Mouse (Mus musculus): ENCODE data around the gene BC030870.
A peak's percentile ranks its signal among the peaks of the same experiment; 100 is the strongest.
"Not testable (repeated sequence)": the region's sequence is repeated elsewhere in the genome, so short reads cannot be mapped to it uniquely, and the experiment has no call there.

BC030870 gene

DNA sequence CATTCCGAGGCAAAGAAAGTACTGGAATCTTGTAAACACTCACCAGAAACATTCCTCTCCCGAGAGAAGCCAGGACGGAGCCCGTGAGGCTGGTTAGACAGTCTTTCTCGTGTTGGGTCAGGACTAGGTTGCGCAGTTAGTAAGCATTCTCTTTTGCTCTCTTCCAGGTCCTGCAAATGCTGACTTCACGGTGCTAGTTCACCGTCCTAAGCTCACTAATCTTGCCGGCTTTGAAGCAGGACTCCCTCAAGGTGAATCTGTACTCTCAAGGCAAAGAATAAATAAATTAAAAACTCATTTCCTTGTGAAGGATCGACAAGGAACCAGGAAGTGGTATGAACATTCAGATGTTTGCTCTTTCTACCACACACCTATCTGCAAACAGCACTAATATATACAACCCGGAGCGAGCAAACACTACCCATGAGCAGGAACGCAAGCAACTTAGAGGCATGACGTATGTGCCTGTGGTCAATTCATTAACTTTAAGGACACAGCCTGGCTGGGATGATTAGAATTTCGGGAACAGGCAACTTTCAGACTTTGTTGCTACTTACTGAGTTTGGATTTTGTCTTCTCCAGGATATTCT is at the start of gene BC030870:
BC030870 (minus strand) TSS at position 365 of the 590 bp plus-strand sequence.
- no peak for DNase-seq (ENCODE audit: low spot score)

DNA sequence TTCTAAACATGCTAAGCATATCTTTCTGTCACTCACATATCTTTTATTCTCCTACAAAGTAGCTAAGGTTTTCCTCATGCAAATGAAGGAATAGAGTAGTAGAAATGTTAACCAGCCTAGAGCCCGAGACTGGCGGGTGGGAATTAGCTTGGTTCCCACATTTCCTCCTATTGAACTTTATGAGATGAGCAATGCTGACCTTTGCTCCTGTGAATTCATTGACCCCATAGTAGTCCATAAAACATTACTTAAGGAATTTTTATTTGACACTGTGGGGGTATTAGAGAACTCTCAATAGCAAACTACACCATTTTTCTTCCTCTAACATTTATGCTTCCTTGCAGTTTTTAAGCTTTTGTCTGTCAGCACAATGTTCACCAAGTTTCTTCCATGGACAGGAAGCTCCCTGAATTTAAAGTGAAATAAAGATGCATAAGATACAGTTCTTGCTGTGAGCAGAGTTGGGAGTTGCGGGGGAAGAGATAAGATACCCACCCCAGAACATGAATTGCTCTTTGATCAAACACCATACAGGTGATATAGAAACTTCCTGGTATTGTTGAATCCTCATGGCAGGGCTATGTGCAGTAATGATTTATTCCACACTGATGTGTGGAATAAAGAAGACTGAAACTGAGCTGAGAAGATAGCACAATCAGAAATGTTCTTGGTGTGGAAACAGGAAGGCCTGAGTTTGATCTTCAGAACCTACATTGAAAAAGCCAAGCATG is 45.5 kb upstream of the BC030870 start:
- DNase-seq (ENCODE audit: low spot score): no peak

DNA sequence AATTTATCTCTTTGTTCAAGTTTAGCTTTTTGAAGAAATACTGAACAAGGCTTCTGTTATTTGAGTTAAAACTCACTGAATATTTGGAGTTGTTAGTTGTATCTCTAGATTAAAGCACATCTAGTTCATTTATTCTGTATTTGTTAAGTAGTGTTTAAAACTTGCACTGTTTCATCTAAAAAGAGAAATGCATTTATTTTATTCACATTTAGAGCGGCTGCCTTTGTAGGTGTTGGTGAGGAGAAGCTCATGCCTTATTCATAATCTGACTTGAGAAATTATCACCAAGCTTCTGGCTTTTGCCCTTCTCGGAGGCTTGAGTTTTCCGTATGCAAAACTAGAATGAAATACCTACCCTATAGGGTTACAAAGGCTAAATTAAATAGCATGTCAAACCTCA is 39.8 kb upstream of the BC030870 start:
- no peak for DNase-seq (ENCODE audit: low spot score)

DNA sequence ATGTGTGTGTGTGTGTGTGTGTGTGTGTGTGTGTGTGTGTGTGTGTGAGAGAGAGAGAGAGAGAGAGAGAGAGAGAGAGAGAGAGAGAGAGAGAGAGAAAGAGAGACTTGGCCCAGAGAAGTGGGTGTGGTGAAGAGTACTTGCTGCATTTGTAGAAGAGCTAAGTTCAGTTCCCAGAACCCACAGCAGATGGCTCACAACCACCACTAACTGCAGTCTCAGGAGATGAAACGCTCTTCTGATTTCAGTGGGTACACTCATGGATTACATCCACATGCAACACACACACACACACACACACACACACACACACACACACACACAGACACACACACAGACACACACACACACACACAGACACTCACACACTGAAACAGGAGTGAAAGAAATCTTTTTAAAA is 31.3 kb upstream of the BC030870 start:
- DNase-seq (ENCODE audit: low spot score): not testable (repeated sequence)

DNA sequence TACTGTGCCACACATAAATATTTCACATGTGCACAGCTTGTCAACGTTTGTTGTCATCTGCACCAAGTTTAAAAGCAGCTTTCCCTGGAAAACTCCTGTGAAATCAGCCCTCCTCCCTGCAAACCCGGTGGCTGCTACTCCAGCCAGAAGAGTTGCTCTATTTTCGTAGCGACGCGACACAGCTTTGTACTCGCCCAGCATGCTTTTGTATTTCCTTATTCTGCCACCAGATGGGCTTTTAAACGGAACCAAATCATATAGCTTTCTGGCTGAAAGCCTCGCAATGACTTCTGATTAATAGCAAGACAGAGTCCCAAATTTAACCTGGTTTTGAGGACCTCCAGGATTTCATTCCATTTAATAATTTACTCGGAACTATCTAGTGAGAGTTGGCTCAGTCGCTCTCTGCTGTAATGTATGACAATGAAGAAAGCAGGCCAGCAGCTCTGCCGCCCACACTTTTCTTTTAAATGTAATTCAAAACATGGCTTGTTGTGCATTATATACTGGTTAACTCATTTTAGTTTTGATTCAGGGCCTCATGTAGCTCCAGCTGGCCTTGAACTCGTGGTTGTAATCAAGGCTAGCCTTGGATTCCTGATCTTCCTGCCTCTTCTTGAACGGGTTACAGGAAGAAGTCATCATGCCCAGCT is 29.9 kb upstream of the BC030870 start:
- DNase-seq (ENCODE audit: low spot score): no peak

DNA sequence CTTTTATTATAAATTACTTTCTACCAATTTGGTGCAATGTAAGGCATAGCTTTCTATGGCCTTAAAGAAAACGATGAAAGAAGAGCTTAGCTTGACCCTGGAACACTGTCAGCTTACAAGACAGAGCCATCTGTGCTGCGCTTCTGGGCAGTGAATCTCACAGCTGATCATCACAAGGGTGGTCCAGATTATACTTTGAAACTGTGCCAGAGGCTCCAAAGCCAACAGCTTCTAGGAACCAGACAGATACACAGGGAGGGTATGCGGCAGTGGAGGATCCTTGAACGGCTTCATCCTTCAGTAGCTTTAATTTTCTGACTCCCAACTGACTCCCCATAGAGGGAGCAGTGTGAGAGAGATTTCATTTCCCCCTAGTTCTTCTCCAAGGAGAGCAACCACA is 28.5 kb upstream of the BC030870 start:
- DNase-seq (ENCODE audit: low spot score): no peak

DNA sequence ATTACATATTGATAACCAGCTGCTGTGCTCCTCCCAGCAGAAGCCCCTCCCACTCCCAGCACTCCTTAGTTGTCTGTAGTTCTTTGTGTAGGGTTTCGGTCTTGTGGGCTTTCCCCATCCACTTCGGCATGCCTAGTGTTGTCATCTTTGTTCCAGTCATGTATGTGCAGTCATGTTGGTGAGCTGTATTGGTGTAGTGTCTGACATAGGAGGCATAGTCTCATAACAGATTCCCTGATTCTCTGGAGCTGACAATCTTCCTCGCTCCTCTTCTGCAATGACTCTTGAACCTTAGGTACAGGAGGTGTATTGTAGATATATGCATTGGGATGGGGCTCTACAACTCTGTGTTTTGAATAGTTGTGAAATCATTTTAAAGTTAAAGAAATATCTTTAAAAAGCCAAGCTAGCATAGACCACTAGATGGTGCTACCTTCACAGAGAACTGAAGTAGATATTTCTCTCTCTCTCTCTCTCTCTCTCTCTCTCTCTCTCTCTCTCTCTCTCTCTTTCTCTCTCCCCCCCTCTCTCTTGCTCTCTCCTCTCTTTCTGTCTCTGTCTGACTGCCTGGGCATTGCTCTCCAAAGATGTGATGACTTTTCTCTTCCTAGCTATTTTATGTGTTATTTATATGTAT is 9.6 kb upstream of the BC030870 start:
- DNase-seq (ENCODE audit: low spot score): no peak

DNA sequence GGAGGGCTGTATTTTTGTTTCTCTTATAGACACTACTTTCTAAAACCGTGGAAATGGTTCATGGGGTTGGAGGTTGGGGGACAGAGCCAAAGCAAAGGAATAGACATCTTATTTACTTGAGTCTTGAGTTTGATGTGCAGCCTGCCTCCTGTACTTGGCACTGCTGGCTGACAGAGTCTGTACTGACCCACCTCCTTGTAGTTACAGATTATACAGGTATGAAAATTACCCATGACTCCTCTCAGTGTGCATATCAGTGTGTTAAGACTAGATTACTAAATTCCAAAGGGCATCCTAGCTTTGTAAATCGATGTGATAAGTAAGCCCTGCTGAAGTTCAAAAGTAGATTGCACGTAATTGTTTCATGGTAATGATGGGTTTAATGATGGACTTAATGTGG is 2.9 kb downstream of the BC030870 start:
- DNase-seq (ENCODE audit: low spot score): no peak

DNA sequence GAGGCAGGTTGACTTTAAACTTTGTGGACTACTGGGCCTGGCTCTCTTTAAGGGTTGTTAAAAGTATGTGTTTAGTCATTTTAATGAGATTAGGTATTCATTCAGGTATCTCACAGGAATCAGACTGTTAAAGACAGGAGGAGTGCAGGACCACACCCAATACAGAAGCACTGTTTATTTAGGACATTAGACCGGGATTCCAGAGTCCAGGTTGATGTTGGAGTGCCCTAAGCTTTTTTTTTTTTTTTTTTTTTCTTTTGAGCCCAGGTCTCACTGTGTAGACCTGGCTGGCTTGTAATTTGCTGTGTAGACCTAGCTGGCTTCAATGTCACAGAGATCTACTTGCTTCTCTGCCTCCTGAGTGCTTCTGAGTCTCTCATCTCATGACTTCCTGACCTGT is 3.3 kb downstream of the BC030870 start:
- DNase-seq (ENCODE audit: low spot score): no peak

DNA sequence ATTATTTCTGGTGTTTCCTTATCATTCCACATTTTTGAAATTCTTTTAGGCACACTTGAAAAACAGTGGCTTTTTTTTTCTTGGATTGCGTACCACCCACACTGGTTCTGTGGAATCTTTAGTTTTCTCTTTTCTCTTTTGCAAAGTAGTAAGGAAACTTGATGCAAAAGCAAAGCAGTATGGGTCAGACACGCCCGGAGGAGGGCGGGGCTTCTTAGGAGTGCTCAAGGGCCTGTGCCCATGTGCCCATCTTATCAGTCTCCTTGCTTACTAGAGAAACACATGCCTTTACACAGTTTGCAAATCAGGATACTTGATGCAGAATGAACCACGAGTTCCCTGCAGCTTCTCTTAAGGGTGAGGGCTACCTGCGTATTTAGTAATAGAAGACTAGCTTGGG is 17.3 kb downstream of the BC030870 start:
- no peak for DNase-seq (ENCODE audit: low spot score)

DNA sequence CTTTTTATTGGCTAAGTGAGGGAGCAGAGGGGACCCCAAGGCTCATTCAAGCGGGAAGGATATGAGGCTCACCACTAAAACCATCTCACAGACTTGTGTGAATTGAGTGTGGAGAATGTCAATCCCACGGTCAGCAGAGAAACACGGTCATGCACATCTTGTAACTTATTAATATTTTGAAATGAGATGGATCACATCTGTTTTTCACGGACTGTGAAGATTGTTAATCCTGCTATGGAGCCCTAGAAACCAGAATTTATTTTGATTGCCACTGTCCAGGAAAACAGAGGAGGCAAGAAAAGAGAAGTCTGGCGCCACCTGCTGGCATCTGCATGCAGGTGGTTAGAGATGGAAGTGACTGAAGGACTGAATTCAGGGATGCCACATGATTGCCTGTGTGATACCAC is 19.1 kb downstream of the BC030870 start:
- peak; percentile 57 for DNase-seq (ENCODE audit: low spot score)

DNA sequence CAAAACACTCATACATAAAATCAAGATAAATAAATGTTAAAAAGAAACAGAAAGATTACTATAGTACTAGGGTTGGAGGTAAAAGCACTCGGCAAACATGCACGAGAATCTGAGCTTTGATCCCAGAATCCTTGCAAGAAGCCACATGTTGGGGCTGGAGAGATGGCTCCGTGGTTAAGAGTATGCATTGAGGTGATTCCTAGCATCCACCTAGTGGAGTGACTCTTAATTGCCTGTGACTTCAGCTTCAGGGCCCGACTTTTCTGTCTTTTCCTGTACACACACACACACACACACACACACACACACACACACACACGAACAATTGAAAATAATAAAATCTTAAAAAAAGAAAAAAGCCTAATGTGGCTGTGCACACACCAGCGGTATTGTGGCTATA is 20.4 kb downstream of the BC030870 start:
- no peak for DNase-seq (ENCODE audit: low spot score)

DNA sequence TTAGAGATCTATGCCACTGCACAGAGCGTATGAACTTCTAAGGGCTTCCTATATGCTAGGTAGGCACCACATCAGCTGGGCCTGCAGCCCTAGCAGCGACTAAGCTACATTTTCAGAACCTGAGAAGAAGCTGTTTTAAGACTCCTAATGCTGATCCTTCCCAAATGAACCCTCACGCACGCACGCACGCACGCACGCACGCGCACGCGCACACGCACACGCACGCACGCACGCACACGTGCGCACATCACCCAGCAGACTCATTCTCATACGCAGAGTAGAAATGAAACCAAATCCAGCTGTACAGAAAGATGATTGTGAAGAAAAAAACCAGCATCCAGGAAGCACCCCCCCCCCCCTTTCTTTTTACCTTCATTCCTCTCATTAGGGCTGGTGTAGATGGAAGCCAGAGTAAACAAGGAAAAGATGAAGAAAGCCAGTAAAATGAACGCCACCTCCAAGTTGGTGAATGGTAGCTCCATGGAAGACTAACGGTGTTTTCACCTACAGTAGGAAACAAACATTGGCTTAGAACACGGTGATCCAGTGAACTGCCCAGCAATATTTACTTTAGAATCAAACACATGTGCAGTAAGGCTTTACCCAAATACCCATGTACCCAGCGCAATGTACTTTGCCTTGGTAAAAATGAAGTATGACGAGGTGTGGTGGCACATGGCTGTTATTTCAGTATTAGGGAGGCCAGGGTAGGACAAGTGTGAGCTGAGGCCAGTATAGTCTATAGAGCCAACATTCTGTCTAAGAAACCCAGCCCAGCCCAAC is 21.2 kb downstream of the BC030870 start:
- no peak for DNase-seq (ENCODE audit: low spot score)

DNA sequence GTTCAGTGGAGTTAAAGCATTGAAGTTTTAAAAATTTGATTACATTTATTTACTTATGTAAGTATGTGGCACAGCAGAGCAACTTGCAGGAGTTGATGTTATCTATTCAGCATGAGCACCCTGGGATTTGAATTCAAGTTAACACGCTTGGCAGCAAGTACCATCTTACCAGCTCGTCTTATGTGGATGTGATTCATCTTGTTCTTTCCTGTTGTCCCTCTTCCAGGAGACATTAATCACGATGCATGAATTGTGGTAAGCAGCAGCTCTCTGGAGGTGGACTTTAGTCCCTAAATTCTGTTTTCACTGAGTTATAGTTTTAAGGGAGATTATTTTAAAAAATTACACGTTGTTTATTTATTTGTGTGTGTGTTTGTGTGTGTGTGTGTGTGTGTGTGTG is 25.3 kb downstream of the BC030870 start:
- no peak for DNase-seq (ENCODE audit: low spot score)

DNA sequence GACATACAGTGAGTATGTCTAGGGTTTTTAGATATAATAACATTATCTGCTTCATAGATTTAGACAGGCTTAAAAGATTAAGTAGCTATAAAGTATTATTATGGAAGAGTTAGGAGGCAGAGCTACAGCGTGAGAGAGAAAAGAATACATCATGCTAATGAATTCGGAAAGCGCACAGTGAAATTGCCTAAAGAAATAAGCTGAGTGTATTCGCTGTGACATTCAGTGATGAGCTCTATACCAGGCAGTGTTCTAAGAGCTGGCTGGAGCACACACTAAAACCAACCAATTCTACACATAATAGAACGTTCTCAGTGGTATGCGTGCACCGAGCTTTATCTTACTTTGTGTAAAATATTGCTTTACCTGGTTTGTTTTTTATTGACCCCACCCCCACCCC is 25.7 kb downstream of the BC030870 start:
- no peak for DNase-seq (ENCODE audit: low spot score)

DNA sequence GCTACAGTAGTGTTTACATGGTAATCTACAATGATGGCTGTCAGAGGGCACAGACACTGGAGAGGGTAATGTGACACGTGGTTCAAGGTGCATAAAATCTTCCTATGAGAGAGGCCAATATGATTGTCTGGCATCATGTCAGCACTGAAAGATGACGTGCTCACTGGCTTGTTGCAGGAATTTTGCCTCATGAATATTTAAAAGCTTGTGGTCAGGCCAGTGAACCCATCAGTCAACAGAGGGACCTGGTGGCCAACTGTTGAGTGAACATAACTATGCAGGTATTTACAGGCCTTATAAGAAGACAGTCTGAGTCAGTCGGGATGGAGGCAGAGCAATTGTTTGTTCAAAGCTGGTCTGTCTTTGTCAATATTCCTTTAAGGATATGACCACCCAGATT is 29.6 kb downstream of the BC030870 start:
- no peak for DNase-seq (ENCODE audit: low spot score)

DNA sequence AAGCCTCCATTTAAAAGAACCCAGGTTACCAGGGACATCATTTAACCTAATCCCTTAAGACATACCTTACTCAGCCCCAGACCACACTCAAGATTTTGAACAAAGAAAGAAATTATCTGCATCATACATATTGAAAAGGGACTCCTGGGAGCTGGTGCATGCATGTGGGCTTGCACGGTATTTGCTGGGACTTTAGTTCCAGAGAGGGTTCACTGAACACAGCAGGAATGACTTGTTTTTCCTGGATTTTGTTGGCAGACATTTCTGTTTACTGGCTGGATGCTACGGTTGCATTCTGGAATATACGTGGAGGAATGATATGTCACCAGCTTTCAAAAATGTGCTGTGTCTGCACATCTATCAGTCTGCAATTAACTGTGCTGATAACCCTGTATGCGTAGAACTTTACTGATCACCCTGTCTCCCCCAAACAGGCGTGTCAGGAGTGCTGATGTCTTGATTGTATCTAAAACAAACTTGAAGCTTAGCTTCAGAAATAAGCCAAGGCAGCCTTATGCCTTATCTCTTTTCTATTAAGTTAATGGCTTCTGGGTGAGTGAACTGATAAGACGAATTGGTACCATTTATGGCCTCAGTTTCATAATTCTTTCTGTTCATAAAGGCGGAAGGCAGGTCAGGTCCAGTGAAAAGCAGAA is 31.5 kb downstream of the BC030870 start:
- DNase-seq (ENCODE audit: low spot score): no peak

DNA sequence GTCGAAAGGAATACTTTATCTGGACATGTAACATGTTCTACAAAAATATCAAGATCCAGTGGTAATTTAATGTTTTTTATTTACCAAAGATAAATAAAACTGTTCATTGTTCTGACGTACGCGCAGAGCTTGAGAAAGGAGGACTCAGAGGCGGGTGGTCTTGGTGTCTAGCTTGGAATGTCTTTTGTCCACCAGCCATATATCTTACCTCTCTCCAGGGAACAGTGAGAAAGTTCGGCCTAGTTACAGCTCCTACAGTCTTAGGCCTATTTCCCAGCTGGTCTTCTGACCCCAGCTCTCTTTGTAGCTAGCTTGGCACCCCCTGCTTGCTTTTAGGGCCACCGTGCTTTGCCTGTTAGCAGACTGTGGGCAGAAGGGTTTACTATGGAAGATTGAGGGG is 39.6 kb downstream of the BC030870 start:
- DNase-seq (ENCODE audit: low spot score): no peak

DNA sequence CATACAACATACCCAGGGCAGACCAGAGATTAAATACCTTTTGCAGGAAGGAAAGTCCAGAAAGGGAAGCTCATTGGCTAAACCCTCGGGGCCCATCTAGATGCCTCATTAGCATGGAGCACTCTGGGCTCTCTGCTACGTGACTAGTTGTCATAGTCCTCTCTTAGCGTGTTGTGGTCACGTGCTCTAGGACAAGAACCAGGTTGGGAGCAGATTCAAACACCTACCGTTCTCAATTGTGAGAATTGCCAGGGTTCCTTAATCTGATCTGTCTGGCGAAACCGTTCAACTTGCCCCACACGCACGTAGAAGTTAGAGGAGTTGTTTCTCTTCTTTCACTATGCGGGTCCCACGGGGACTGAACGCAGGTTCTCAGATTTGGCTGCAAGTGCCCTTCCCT is 41.2 kb downstream of the BC030870 start:
- no peak for DNase-seq (ENCODE audit: low spot score)

DNA sequence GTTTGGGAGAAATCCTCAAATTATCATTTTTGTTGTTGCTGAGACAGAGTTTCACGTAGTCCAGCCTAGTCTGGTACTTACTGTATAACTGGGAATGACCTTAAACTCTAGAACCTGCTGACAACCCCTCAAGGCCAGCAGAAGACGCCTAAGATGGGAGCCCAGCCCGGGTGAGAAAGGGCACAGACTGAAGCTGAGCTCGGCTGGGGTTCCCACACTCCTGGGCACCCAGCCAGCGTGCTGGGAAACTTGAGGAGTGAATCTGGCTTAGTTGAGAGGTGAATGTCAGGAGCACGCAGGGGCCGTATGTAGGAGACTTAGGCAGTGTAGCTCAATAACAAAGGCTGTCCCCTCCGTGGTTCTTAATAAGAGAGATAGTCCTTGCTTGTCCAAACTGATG is 41.7 kb downstream of the BC030870 start:
- no peak for DNase-seq (ENCODE audit: low spot score)

DNA sequence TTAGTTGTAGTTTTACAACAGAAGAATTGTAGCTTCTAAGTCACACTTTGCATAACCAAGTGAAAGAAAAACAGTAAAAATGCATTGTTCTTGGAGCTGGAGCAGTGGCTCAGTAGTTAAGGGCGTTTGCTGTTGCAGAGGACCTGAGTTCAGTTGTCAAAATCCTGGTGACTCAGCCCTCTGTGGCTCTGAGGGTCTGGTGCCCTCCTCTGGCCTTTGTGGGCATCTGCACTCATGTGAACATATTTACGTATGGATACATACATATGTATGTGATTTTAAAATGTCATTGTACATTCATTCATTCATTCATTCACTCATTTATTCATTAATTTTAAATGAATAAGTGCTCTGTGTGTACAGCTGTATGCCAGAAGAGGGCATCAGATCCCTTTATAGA is 43.7 kb downstream of the BC030870 start:
- no peak for DNase-seq (ENCODE audit: low spot score)

DNA sequence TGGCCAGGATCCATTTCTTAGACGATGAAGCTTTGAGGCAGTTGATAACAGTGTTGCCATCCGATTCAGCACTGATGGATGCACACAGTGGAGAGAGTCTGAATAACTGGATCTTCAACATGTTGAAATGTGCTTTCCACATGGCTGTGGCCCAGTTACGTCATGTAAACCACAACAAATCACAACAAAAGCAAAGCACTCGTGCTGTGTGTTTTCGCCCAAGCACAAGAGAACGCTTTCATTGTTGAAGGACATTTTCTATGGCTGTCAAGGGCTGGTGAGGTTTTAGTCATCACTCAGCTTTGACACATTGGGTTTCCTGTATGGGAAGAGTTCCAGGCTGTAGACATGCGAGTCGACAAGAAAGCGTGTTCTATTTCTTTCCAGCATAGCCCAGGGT is 48.6 kb downstream of the BC030870 start:
- DNase-seq (ENCODE audit: low spot score): no peak

All from lung, postnatal 25 days (tissue).